Mouse (Mus musculus) heart, embryonic 13.5 days (tissue): ENCODE results near the gene Lgals12. TPM values are rescaled to one million over a fixed set of nuclear protein-coding genes. Genes with fewer than 3 reads are reported as not detected.

Experiments used
- ATAC-seq: fragments of 200-750 bp; cut with Nextera tagmentation; 2 replicates; pipeline ENCODE4 v1.8.0; 2017; ENCODE audit warnings: moderate TSS enrichment; ENCODE audit not compliant: insufficient number of reproducible peaks, low FRiP score, low TSS enrichment; ENCODE audit errors: extremely low read depth
- H3K27ac ChIP-seq: fragments of 300-500 bp; sonication (generic); replicated peaks from 2 replicates; pipeline ENCODE4 v1.5.1; 2015; ENCODE audit warnings: moderate library complexity, mild to moderate bottlenecking, inconsistent platforms
- H3K27me3 ChIP-seq: fragments of 300-500 bp; sonication (generic); replicated peaks from 2 replicates; pipeline ENCODE4 v1.6.1; 2015; ENCODE audit warnings: mild to moderate bottlenecking, inconsistent platforms
- H3K36me3 ChIP-seq: fragments of 300-500 bp; sonication (generic); 2 replicates; pipeline ENCODE4 v1.6.1; 2015; ENCODE audit warnings: mild to moderate bottlenecking, inconsistent platforms
- H3K4me1 ChIP-seq: fragments of 300-500 bp; sonication (generic); 2 replicates; pipeline ENCODE4 v1.6.1; 2015; ENCODE audit warnings: inconsistent platforms
- H3K4me2 ChIP-seq: fragments of 300-500 bp; sonication (generic); 2 replicates; pipeline ENCODE4 v1.6.1; 2015; ENCODE audit warnings: inconsistent platforms, mild to moderate bottlenecking, moderate library complexity
- H3K4me3 ChIP-seq: fragments of 300-500 bp; sonication (generic); 2 replicates; pipeline ENCODE4 v1.5.1; 2015; ENCODE audit warnings: moderate library complexity, mild to moderate bottlenecking, inconsistent platforms
- H3K9ac ChIP-seq: fragments of 300-500 bp; sonication (generic); 2 replicates; pipeline ENCODE4 v1.6.1; 2015; ENCODE audit warnings: inconsistent platforms, mild to moderate bottlenecking, moderate library complexity
- H3K9me3 ChIP-seq: fragments of 300-500 bp; sonication (generic); 2 replicates; pipeline ENCODE4 v1.6.1; 2016; ENCODE audit warnings: inconsistent platforms
- WGBS: fragments of 180-500 bp; shearing (Covaris S2); methylation state at CpG from one replicate; pipeline ENCODE4 v1.1.7; 2015; ENCODE audit warnings: mixed read lengths; 5-methylcytosine and 5-hydroxymethylcytosine counted together
- polyA plus RNA-seq: library from polyadenylated mRNA; unstranded; fragments of >200 nt; fragmentation: Nextera tagmentation; extraction: Ambion mirVana; gene quantifications from 2 replicates; pipeline ENCODE4 v1.2.1, GENCODE M21; 2015

Gene Lgals12
- polyA plus RNA-seq, 1 experiment from 2014 or later = 0.25 TPM

GRCm38 (mm10) chr19:7583101-7583500 lies 23.9 kb downstream of the Lgals12 start:
- Histone ChIP-seq H3K9me3 (no peaks in the 10 kb centered on the region), H3K36me3 (peaks cover 42% of the 10 kb centered on the region), H3K4me1 (peaks cover 38% of the 10 kb centered on the region), H3K27me3 (no peaks in the 10 kb centered on the region), H3K27ac (peak overlapping the region; percentile 43; the same call in 1 of the 2 replicates), H3K4me2 (0 out of 2 replicates have a peak overlapping the region, but pooled peaks have one; percentile 1), H3K9ac (no peak overlapping the region), H3K4me3 (no peak overlapping the region)
- WGBS = 26% methylated on average over 7 of the region's 7 CpGs
- ATAC-seq = no peak

- no peak for ATAC-seq
- H3K4me1 ChIP-seq = peaks cover 37% of the 10 kb centered on the region
- H3K4me2 ChIP-seq = no peak overlapping the region
- peaks cover 27% of the 10 kb centered on the region for H3K36me3 ChIP-seq
- no peaks in the 10 kb centered on the region for H3K27me3 ChIP-seq
- H3K9ac ChIP-seq = no peak overlapping the region
- no peaks in the 10 kb centered on the region for H3K9me3 ChIP-seq
- H3K4me3 ChIP-seq = no peak overlapping the region
- H3K27ac ChIP-seq = 0 out of 2 replicates have a peak overlapping the region, but pooled peaks have one; percentile 6
- 45% methylated on average over 5 of the region's 5 CpGs for whole genome bisulfite sequencing
Measured at GRCm38 (mm10) chr19:7581042-7581441, 26.0 kb downstream of the Lgals12 start.

GRCm38 (mm10) chr19:7577710-7578109 lies 29.3 kb downstream of the Lgals12 start:
- Histone ChIP-seq H3K9me3 (no peaks in the 10 kb centered on the region), H3K27ac (no peak overlapping the region), H3K4me2 (no peak overlapping the region), H3K4me3 (no peak overlapping the region), H3K27me3 (no peaks in the 10 kb centered on the region), H3K36me3 (peaks cover 41% of the 10 kb centered on the region), H3K4me1 (peaks cover 10% of the 10 kb centered on the region), H3K9ac (no peak overlapping the region)
- ATAC-seq = no peak
- WGBS = 71% methylated on average over 3 of the region's 3 CpGs

GRCm38 (mm10) chr19:7576180-7576579 lies 30.8 kb downstream of the Lgals12 start:
- Histone ChIP-seq H3K27me3 (no peaks in the 10 kb centered on the region), H3K4me1 (peaks cover 7% of the 10 kb centered on the region; the same call in 1 of the 2 replicates), H3K4me3 (no peak overlapping the region), H3K27ac (no peak overlapping the region), H3K4me2 (no peak overlapping the region), H3K36me3 (peaks cover 41% of the 10 kb centered on the region), H3K9me3 (no peaks in the 10 kb centered on the region), H3K9ac (no peak overlapping the region)
- 70% methylated on average over 1 of the region's 1 CpGs for WGBS
- no peak for ATAC-seq

- Histone ChIP-seq H3K9ac (no peak overlapping the region), H3K4me1 (peaks cover 11% of the 10 kb centered on the region; the same call in 1 of the 2 replicates), H3K27ac (no peak overlapping the region), H3K4me3 (no peak overlapping the region), H3K4me2 (no peak overlapping the region), H3K9me3 (no peaks in the 10 kb centered on the region), H3K36me3 (peaks cover 12% of the 10 kb centered on the region; the same call in 1 of the 2 replicates), H3K27me3 (no peaks in the 10 kb centered on the region)
- no peak for ATAC-seq
- 78% methylated on average over 5 of the region's 5 CpGs for WGBS
Measured at GRCm38 (mm10) chr19:7569650-7570049, 37.3 kb downstream of the Lgals12 start.

- Histone ChIP-seq H3K9ac (no peak overlapping the region), H3K27ac (no peak overlapping the region), H3K4me1 (peaks cover 13% of the 10 kb centered on the region), H3K36me3 (peaks cover 11% of the 10 kb centered on the region; the same call in 1 of the 2 replicates), H3K27me3 (no peaks in the 10 kb centered on the region), H3K4me2 (no peak overlapping the region), H3K9me3 (no peaks in the 10 kb centered on the region), H3K4me3 (no peak overlapping the region)
- no peak for ATAC-seq
- 44% methylated on average over 3 of the region's 3 CpGs for WGBS
Measured at GRCm38 (mm10) chr19:7568364-7568763, 38.6 kb downstream of the Lgals12 start.

GRCm38 (mm10) chr19:7566826-7567225 lies 40.2 kb downstream of the Lgals12 start:
- H3K9me3 ChIP-seq = no peaks in the 10 kb centered on the region
- 81% methylated on average over 3 of the region's 3 CpGs for WGBS

GRCm38 (mm10) chr19:7564457-7564856 lies 42.5 kb downstream of the Lgals12 start:
- ATAC-seq = no peak
- H3K9me3 ChIP-seq = no peaks in the 10 kb centered on the region
- no peak overlapping the region for H3K4me2 ChIP-seq
- peaks cover 19% of the 10 kb centered on the region for H3K36me3 ChIP-seq
- no peaks in the 10 kb centered on the region for H3K27me3 ChIP-seq
- H3K4me1 ChIP-seq = peaks cover 27% of the 10 kb centered on the region
- 88% methylated on average over 1 of the region's 1 CpGs for WGBS
- H3K27ac ChIP-seq = no peak overlapping the region
- no peak overlapping the region for H3K9ac ChIP-seq
- no peak overlapping the region for H3K4me3 ChIP-seq

More at GRCm38 (mm10) chr19:7566826-7567225, 40.2 kb downstream of the Lgals12 start:
- no peak overlapping the region for H3K9ac ChIP-seq
- ATAC-seq = no peak
- peaks cover 12% of the 10 kb centered on the region; the same call in 1 of the 2 replicates for H3K36me3 ChIP-seq
- H3K27ac ChIP-seq = no peak overlapping the region
- H3K4me1 ChIP-seq = peaks cover 25% of the 10 kb centered on the region
- no peak overlapping the region for H3K4me2 ChIP-seq
- H3K4me3 ChIP-seq = no peak overlapping the region
- no peaks in the 10 kb centered on the region for H3K27me3 ChIP-seq

- Histone ChIP-seq H3K27me3 (no peaks in the 10 kb centered on the region), H3K27ac (no peak overlapping the region), H3K36me3 (peaks cover 21% of the 10 kb centered on the region), H3K4me3 (no peak overlapping the region), H3K9ac (no peak overlapping the region), H3K4me1 (peaks cover 31% of the 10 kb centered on the region), H3K4me2 (no peak overlapping the region), H3K9me3 (no peaks in the 10 kb centered on the region)
- WGBS = 77% methylated on average over 2 of the region's 2 CpGs
- ATAC-seq = no peak
Measured at GRCm38 (mm10) chr19:7563676-7564075, 43.3 kb downstream of the Lgals12 start.

GRCm38 (mm10) chr19:7562601-7563129 lies 44.3 kb downstream of the Lgals12 start:
- no peaks in the 10 kb centered on the region for H3K9me3 ChIP-seq
- no peak for ATAC-seq
- H3K36me3 ChIP-seq = peaks cover 21% of the 10 kb centered on the region
- no peak overlapping the region for H3K27ac ChIP-seq
- H3K4me1 ChIP-seq = peaks cover 32% of the 10 kb centered on the region
- 73% methylated on average over 10 of the region's 10 CpGs for WGBS
- no peak overlapping the region for H3K4me3 ChIP-seq
- peak overlapping the region; percentile 13; the same call in 1 of the 2 replicates for H3K4me2 ChIP-seq
- no peaks in the 10 kb centered on the region for H3K27me3 ChIP-seq
- no peak overlapping the region for H3K9ac ChIP-seq

GRCm38 (mm10) chr19:7561456-7561855 lies 45.5 kb downstream of the Lgals12 start:
- WGBS = 58% methylated on average over 3 of the region's 3 CpGs
- H3K4me1 ChIP-seq = peaks cover 37% of the 10 kb centered on the region
- no peaks in the 10 kb centered on the region for H3K9me3 ChIP-seq

GRCm38 (mm10) chr19:7559986-7560385 lies 47.0 kb downstream of the Lgals12 start:
- Histone ChIP-seq H3K27me3 (no peaks in the 10 kb centered on the region), H3K4me1 (peaks cover 37% of the 10 kb centered on the region), H3K27ac (no peak overlapping the region), H3K4me3 (no peak overlapping the region), H3K9ac (no peak overlapping the region), H3K4me2 (no peak overlapping the region), H3K36me3 (peaks cover 17% of the 10 kb centered on the region), H3K9me3 (no peaks in the 10 kb centered on the region)
- WGBS = 34% methylated on average over 4 of the region's 4 CpGs
- no peak for ATAC-seq

More at GRCm38 (mm10) chr19:7561456-7561855, 45.5 kb downstream of the Lgals12 start:
- H3K27ac ChIP-seq = no peak overlapping the region
- H3K27me3 ChIP-seq = no peaks in the 10 kb centered on the region
- H3K4me3 ChIP-seq = no peak overlapping the region
- no peak overlapping the region for H3K9ac ChIP-seq
- ATAC-seq = no peak
- no peak overlapping the region for H3K4me2 ChIP-seq
- H3K36me3 ChIP-seq = peaks cover 21% of the 10 kb centered on the region
